Mouse (Mus musculus) adrenal gland, postnatal 14 days (tissue): ENCODE measurements around the gene Folr1. TPM values are rescaled to one million over a fixed set of nuclear protein-coding genes. Genes with fewer than 3 reads are reported as not detected.

Experiments
- DNase-seq: peaks from one replicate; pipeline ENCODE4 v3.0.0; 2021; ENCODE audit warnings: mixed read lengths
- microRNA-seq, 2 experiments: library from miRNA; unstranded; fragments of <30 nt; microRNA quantifications; one replicate each; pipeline ENCODE4 v1.2.0; 2021
- total RNA-seq: library from RNA; stranded (reverse); gene quantifications from 2 replicates; pipeline ENCODE4 v1.2.3, GENCODE M21; 2021

Gene Folr1
- total RNA-seq, 1 experiment from 2014 or later = 3.0 TPM

- DNase-seq = no peak
Measured at GRCm38 (mm10) chr7:101832372-101832771, 38.2 kb downstream of the Folr1 start.

- DNase-seq = no peak
Measured at GRCm38 (mm10) chr7:101831437-101831836, 39.2 kb downstream of the Folr1 start.

GRCm38 (mm10) chr7:101830373-101830772 lies 40.2 kb downstream of the Folr1 start:
- no peak for DNase-seq

- peak; percentile 42 for DNase-seq
Measured at GRCm38 (mm10) chr7:101823758-101824630, 46.6 kb downstream of the Folr1 start.

- DNase-seq = peak; percentile 79
Measured at GRCm38 (mm10) chr7:101822836-101823757, 47.5 kb downstream of the Folr1 start.

GRCm38 (mm10) chr7:101821571-101822501 lies 48.8 kb downstream of the Folr1 start:
- peak; percentile 78 for DNase-seq

GRCm38 (mm10) chr7:101820295-101821030 lies 50.1 kb downstream of the Folr1 start:
- DNase-seq = no peak

- peak; percentile 58 for DNase-seq
Measured at GRCm38 (mm10) chr7:101817861-101818401, 52.7 kb downstream of the Folr1 start, which contains the start of gene Phox2a. Gene Phox2a (plus strand): TSS chr7:101818313.

Small RNA genes lying within 50 kb of the gene (microRNA-seq; reads per million reads assigned to microRNA genes)
- 0 reads per million in 2 experiments for gene Gm22655

Other genes with a start within 250 kb of the Folr1 start
- gene Clpb, start 207.2 kb downstream of the Folr1 start, total RNA-seq = 97.0 and 101 TPM in 2 replicates
- gene Phox2a, start 52.5 kb downstream of the Folr1 start, total RNA-seq = 25.7 and 30.6 TPM in 2 replicates
- 87.3 and 87.4 TPM in 2 replicates for gene Inppl1, start 32.6 kb downstream of the Folr1 start, total RNA-seq
- 2.9 and 3.9 TPM in 2 replicates for gene Folr2, start 13.6 kb downstream of the Folr1 start, total RNA-seq
- 24.0 and 27.0 TPM in 2 replicates for gene Anapc15, start 7.1 kb downstream of the Folr1 start, total RNA-seq
- 116 and 118 TPM in 2 replicates for gene Lamtor1, start 35.1 kb upstream of the Folr1 start, total RNA-seq
- not detected in 2 replicates for gene Tomt, start 35.6 kb upstream of the Folr1 start, total RNA-seq
- gene Lrrc51, start 63.1 kb upstream of the Folr1 start, total RNA-seq = 6.0 and 7.3 TPM in 2 replicates
- gene Numa1, start 63.3 kb upstream of the Folr1 start, total RNA-seq = 154 and 164 TPM in 2 replicates
- 5.6 and 5.8 TPM in 2 replicates for gene Il18bp, start 147.9 kb upstream of the Folr1 start, total RNA-seq
- 30.4 and 32.0 TPM in 2 replicates for gene Rnf121, start 194.7 kb upstream of the Folr1 start, total RNA-seq
- 12.1 and 17.2 TPM in 2 replicates for gene Xndc1, start 194.7 kb upstream of the Folr1 start, total RNA-seq
- gene Xntrpc, start 194.9 kb upstream of the Folr1 start, total RNA-seq = 1.2 and 1.5 TPM in 2 replicates
- not detected in 2 replicates for gene Trpc2, start 212.3 kb upstream of the Folr1 start, total RNA-seq
- not detected in 2 replicates for gene Art1, start 231.0 kb upstream of the Folr1 start, total RNA-seq
- gene Art5, start 238.7 kb upstream of the Folr1 start, total RNA-seq = 0.44 TPM in 1 of 2 replicates, not detected in the other
- gene Chrna10, start 246.0 kb upstream of the Folr1 start, total RNA-seq = not detected in 2 replicates